Mouse (Mus musculus) WW6 (cell line): ENCODE measurements around the gene Miga2.

Experiments
- DNase-seq: peaks from one replicate; pipeline ENCODE4 v3.0.0-alpha.2; 2013; ENCODE audit warnings: low read depth, low spot score

Gene Miga2

GRCm38 (mm10) chr2:30419112-30419511 lies 55.1 kb downstream of the Miga2 start:
- no peak for DNase-seq

DNA sequence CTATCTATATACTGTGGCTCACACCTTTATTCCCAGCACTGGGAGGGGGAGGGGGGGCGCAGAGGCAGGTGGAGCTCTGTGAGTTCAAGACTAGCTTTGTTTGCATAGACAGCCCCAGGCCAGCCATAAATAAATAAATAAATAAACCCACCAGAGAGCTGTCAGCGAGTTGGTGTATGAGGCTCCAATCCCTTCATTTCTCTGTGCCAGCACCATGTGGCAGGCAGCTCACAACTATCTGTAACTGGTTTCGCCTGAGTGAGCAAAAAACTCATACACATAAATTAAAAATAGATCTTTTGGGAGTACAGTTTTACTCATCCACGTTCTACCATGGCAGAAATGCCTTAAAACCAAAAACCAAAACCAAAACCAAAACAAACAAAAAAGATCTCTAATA lies 57.4 kb downstream of the Miga2 start:
- DNase-seq: no peak

DNA sequence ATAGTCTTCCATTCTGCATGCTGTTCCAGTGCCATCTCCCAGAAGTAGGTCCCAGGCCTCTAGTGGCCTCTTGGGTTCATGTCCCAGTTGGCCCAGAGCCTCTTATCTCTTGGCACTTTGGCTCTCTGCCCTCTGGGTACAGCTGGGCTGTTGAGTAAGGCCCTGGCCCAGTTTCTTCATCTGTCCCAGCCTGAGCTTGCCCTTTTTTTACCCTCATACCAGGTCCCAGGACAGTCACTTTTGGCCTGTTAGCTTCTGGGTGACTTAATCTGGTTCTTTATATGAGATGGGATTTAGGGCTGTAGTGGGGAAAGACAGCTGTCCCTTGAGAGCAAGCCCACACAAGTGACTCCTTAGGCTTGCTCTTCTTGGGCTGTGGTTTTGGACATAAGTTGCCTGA lies 65.1 kb downstream of the Miga2 start:
- DNase-seq: no peak
